Mouse (Mus musculus) spleen, adult 2 months (tissue): ENCODE measurements around the gene Psg20.

Source experiments
- CTCF ChIP-seq: fragments of 200-500 bp; IDR thresholded peaks from 2 replicates; pipeline ENCODE4 v1.5.1; 2011; ENCODE audit warnings: mild to moderate bottlenecking, inconsistent platforms; ENCODE audit not compliant: insufficient read depth, insufficient read length, insufficient replicate concordance; ENCODE audit errors: extremely low read depth
- POLR2A ChIP-seq: fragments of 200-500 bp; IDR thresholded peaks from 2 replicates; pipeline ENCODE4 v1.6.1; 2011; ENCODE audit warnings: low read depth, low read length, inconsistent platforms

GRCm38 (mm10) chr7:18679772-18680171 is 6.2 kb downstream of the Psg20 start:
- TF ChIP-seq CTCF (no peak), POLR2A (no peak)
